Mouse (Mus musculus) heart, postnatal 0 days (tissue): ENCODE measurements around the gene S1pr2. TPM values are rescaled to one million over a fixed set of nuclear protein-coding genes. Genes with fewer than 3 reads are reported as not detected.

ENCODE experiments used
- ATAC-seq: fragments of 200-750 bp; cut with Nextera tagmentation; 2 replicates; pipeline ENCODE4 v1.8.0; 2017; ENCODE audit warnings: low read depth, moderate number of reproducible peaks, moderate library complexity; ENCODE audit not compliant: insufficient read depth
- DNase-seq: peaks from one replicate; pipeline ENCODE4 v3.0.0-alpha.2; 2016; ENCODE audit warnings: low spot score
- H3K27ac ChIP-seq: fragments of 300-500 bp; sonication (generic); 2 replicates; pipeline ENCODE4 v1.5.1; 2014; ENCODE audit warnings: low read depth, mild to moderate bottlenecking
- H3K27me3 ChIP-seq: fragments of 300-500 bp; sonication (generic); 2 replicates; pipeline ENCODE4 v1.6.1; 2014; ENCODE audit warnings: low read length, mixed read lengths; ENCODE audit not compliant: control insufficient read depth, insufficient read depth
- H3K36me3 ChIP-seq: fragments of 300-500 bp; sonication (generic); replicated peaks from 2 replicates; pipeline ENCODE4 v1.6.1; 2014; ENCODE audit warnings: low read length, mixed read lengths; ENCODE audit not compliant: control insufficient read depth, insufficient read depth
- H3K4me1 ChIP-seq: fragments of 300-500 bp; sonication (generic); 2 replicates; pipeline ENCODE4 v1.6.1; 2014; ENCODE audit warnings: antibody characterized with exemption; ENCODE audit not compliant: control insufficient read depth, insufficient read depth
- H3K4me2 ChIP-seq: fragments of 300-500 bp; sonication (generic); 2 replicates; pipeline ENCODE4 v1.6.1; 2014; ENCODE audit warnings: low read depth, mild to moderate bottlenecking, low read length, moderate library complexity
- H3K4me3 ChIP-seq: fragments of 300-500 bp; sonication (generic); 2 replicates; pipeline ENCODE4 v1.5.1; 2014; ENCODE audit warnings: low read depth, low read length
- H3K9ac ChIP-seq: fragments of 300-500 bp; sonication (generic); replicated peaks from 2 replicates; pipeline ENCODE4 v1.6.1; 2014; ENCODE audit warnings: low read depth, low read length, mixed read lengths
- H3K9me3 ChIP-seq: fragments of 300-500 bp; sonication (generic); replicated peaks from 2 replicates; pipeline ENCODE4 v1.6.1; 2016; ENCODE audit warnings: low read length; ENCODE audit not compliant: control insufficient read depth
- CTCF ChIP-seq: IDR thresholded peaks from 2 replicates; pipeline ENCODE4 v1.5.1; 2016; ENCODE audit warnings: antibody characterized with exemption, control low read depth, low read depth
- EP300 ChIP-seq: IDR thresholded peaks from 2 replicates; pipeline ENCODE4 v1.6.1; 2016; ENCODE audit warnings: antibody characterized with exemption, low read depth
- WGBS: fragments of 180-500 bp; shearing (Covaris S2); extraction: QIAGEN DNeasy Blood & Tissue Kit; methylation state at CpG from one replicate; pipeline ENCODE4 v1.1.7; 2014; 5-methylcytosine and 5-hydroxymethylcytosine counted together
- polyA plus RNA-seq: library from polyadenylated mRNA; unstranded; fragments of >200 nt; fragmentation: Nextera tagmentation; extraction: Ambion mirVana; gene quantifications from 2 replicates; pipeline ENCODE4 v1.2.1, GENCODE M21; 2015
- total RNA-seq: library from RNA; depleted of rRNA; stranded (reverse); fragments of >200 nt; gene quantifications from 2 replicates; pipeline ENCODE4 v1.2.3, GENCODE M21; 2014; ENCODE audit warnings: low replicate concordance

Gene S1pr2
- total and polyA plus RNA-seq, 2 experiments from 2014 or later = 7.4 to 8.5 TPM

DNA sequence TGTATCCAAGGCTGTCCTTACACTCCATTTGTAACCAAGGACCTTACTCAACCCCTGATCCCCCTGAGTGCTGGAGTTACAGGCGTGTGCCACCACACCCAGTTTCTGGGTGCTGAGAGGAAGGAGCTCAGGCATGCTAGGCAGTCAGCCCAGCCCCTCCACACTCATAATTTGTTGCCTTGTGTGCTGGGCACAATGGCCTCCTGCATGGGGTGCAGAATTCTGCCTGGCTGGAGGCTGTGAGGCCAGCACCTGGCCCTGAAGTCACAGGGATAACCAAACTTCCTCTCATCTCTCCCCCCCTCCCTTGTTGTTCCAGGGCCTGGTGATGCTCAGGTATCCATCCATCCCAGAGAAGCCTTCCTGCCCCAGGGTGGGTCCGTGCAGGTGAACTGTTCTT is 42.0 kb upstream of the S1pr2 start:
- TF ChIP-seq EP300 = no peak
- no peak for TF ChIP-seq CTCF
- Histone ChIP-seq H3K27me3 (peaks cover 28% of the 10 kb centered on the region), H3K4me1 (no peaks in the 10 kb centered on the region; the same call in 1 of the 2 replicates), H3K9ac (no peak overlapping the region), H3K4me3 (no peak overlapping the region), H3K27ac (no peak overlapping the region), H3K4me2 (no peak overlapping the region), H3K36me3 (no peaks in the 10 kb centered on the region), H3K9me3 (no peaks in the 10 kb centered on the region)
- WGBS = 63% methylated on average over 2 of the region's 2 CpGs
- DNase-seq = no peak
- ATAC-seq = no peak

DNA sequence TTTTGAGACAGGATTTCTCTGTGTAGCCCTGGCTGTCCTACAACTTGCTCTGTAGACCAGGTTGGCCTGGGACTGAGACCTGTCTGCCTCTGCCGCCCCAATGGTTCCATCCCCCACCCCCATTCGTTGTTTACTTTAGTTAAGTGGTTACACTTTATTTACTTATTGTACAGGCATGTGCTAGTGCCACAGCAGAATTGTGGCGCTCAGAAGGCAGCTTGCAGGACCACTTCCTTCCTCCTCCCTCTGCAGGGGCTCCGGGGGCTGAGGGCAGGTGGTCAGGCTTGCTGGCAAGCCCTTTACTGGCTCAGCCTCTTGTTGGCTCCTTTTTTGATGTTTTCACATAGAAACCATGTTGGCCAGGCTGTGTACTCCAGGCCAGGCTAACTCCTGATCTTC is 40.6 kb upstream of the S1pr2 start:
- Histone ChIP-seq H3K27me3 (peaks cover 28% of the 10 kb centered on the region), H3K4me2 (peak overlapping the region; percentile 58), H3K36me3 (no peaks in the 10 kb centered on the region), H3K4me3 (peak overlapping the region; percentile 43), H3K9ac (no peak overlapping the region), H3K4me1 (no peaks in the 10 kb centered on the region; the same call in 1 of the 2 replicates), H3K27ac (no peak overlapping the region), H3K9me3 (no peaks in the 10 kb centered on the region)
- DNase-seq (no peak), ATAC-seq (no peak)
- TF ChIP-seq EP300 (no peak), CTCF (no peak)
- 28% methylated on average over 4 of the region's 4 CpGs for WGBS

DNA sequence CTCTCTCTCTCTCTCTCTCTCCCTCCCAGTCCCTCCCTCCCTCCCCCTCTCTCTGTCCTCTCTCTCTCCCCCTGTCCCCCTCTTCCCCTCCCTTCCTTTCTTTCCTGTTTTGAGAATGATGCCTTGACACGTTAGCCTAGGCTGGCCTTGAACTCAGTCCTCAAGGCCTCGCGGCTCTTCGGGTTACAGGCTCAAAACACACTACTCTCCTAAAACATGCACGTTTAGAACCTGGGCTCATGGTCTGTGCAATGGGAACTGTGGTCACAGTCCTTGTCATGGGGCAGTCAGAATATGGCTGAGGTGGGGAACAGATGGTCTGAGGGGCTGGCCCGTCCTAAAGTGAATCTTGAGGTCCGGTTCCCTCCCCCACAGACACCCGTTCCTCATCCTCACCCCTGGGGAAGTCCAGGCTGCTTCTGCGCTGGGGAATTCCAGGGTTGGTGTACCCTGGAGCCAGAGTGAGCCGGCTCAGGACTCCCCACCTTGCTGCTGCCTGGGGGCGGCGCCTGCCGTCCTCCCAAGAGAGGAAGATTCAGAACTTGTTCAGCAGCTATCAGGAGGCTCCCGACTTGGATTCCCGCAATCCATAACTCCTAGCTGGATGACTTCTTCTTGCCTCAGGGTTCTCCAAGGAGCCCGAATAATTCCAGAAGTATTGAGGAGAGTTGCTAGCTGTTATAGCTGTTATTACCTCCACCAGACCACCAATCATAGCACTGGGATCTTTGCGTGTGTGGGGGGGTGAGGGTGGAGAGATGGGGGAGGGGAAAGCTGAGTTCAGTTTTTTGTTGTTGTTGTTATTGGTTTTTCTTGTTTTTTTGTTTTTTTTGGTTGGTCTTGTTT is 40.0 kb upstream of the S1pr2 start:
- peak overlapping the region; percentile 58 for H3K4me2 ChIP-seq
- no peak for TF ChIP-seq EP300
- no peak for TF ChIP-seq CTCF
- peak overlapping the region; percentile 43 for H3K4me3 ChIP-seq
- H3K36me3 ChIP-seq = no peaks in the 10 kb centered on the region
- 5% methylated on average over 17 of the region's 17 CpGs for WGBS
- peak overlapping the region; percentile 54; the same call in 1 of the 2 replicates for H3K27ac ChIP-seq
- ATAC-seq (no peak), DNase-seq (no peak)
- no peaks in the 10 kb centered on the region; the same call in 1 of the 2 replicates for H3K4me1 ChIP-seq
- H3K9me3 ChIP-seq = no peaks in the 10 kb centered on the region
- H3K9ac ChIP-seq = no peak overlapping the region
- peaks cover 28% of the 10 kb centered on the region for H3K27me3 ChIP-seq

DNA sequence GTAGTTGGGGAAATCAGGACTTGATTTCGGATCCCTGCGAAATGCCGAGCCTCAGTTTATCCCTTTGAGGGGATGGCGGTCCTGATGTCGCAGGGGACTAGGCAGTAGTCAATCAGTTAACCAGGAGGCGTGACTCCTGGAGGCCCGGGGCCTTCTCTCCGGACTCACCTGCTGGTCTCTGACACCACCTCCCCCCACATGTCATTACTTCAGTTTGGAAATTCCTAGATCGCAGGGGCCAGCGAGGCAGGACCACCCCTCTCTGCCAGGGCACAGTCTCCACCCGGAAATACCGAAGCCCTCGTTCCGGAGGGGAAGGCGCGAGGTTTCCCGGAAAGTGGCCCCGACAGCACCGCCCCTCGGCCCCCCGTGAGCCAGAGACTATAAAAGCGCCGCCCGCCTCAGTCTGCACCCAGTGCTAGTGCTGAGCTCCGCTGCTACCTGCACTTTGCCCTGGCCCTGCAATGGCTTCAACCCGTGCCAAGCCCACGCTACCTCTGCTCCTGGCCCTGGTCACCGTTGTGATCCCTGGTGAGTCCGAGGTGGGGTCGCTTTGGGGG is 39.1 kb upstream of the S1pr2 start, which contains the start of gene Icam1:
Gene Icam1 (plus strand): TSS at position 415 of the 560 bp plus-strand sequence.
- H3K4me1 ChIP-seq = no peaks in the 10 kb centered on the region; the same call in 1 of the 2 replicates
- no peak within 1 kb of the TSS for H3K9ac ChIP-seq
- peak within 1 kb of the TSS; percentile 54 for H3K27ac ChIP-seq
- WGBS = under 1% methylated on average over 30 of the region's 30 CpGs
- ATAC-seq (no peak), DNase-seq (no peak)
- H3K27me3 ChIP-seq = peaks cover 28% of the 10 kb centered on the region
- H3K4me3 ChIP-seq = peak within 1 kb of the TSS; percentile 43
- no peaks in the 10 kb centered on the region for H3K9me3 ChIP-seq
- H3K36me3 ChIP-seq = no peaks in the 10 kb centered on the region
- no peak for TF ChIP-seq EP300
- TF ChIP-seq CTCF = no peak
- peak within 1 kb of the TSS; percentile 58 for H3K4me2 ChIP-seq

DNA sequence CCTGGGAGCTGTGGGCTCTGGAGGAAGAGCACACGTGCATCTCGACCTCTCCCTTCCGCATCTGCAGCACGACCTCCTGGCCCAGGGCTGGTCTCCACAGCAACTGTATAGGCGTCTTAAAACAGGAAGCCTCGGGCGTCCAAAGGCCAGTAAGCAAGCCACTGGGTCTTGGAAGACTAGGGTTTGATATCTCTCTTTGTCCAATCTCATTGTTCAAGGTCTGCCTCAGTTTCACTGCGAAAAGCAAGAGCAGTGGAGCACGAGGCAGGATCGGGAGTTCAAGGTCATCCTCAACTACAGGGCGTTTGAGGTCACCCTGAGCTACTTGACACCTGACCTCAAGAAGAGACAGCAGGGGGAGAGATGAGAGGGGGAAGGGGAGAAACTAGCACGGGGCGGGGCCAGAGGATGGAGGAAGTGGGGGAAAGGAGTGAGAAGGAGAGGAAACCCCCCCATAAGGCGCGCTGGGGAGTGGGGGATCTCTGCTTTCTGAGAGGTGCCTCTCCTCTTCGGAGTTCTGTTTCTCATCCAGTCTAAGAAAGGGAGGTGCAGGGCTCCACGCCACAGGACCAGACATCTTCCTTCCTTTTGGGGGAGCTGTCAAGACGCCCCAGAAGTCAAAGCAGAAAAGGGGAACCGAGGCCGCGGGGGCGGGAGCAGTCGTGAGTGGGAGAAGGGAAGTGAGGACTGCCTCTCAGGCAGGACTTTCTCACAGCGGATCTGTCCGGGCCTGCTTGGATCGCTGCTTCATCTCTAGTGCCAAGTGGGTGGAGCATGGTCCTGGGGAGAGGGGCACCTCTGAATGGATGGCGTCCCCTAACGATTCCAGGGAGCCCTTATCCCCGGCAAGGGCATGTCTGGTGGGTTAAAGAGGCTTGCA is 38.4 kb upstream of the S1pr2 start:
- Histone ChIP-seq H3K4me3 (peak overlapping the region; percentile 43), H3K4me1 (no peaks in the 10 kb centered on the region; the same call in 1 of the 2 replicates), H3K9ac (no peak overlapping the region), H3K36me3 (no peaks in the 10 kb centered on the region), H3K4me2 (peak overlapping the region; percentile 58), H3K27me3 (peaks cover 28% of the 10 kb centered on the region), H3K9me3 (no peaks in the 10 kb centered on the region), H3K27ac (peak overlapping the region; percentile 54)
- TF ChIP-seq CTCF (no peak), EP300 (no peak)
- ATAC-seq (peak; percentile 63), DNase-seq (peak; percentile 44)
- WGBS = 4% methylated on average over 29 of the region's 29 CpGs
